In genomic region chr12:87052661-87053321, GRCm38 (mm10) we compare ENCODE assay signal across 8 mouse cellular contexts. TPM values are rescaled to one million over a fixed set of nuclear protein-coding genes. Genes with fewer than 3 reads are reported as not detected.
A peak's percentile ranks its signal among the peaks of the same experiment; 100 is the strongest.
DNase-seq lines count a peak whose midpoint lies in the region; ATAC-seq and TF ChIP-seq lines count a peak whose summit lies in the region.
"Had no signal": no experiment of that assay in that cellular context is flagged by ENCODE, and none has a peak within 500 bp of the region (broad histone marks: within the 10 kb centered on the region; RNA-seq: fewer than 3 reads in every experiment).

No protein-coding gene starts in this region.

- H3K9ac ChIP-seq in forebrain, embryonic 15.5 days (replicated peaks): no peak overlapping the region
- no peak overlapping the region for H3K9ac ChIP-seq in hindbrain, embryonic 14.5 days
- H3K9ac ChIP-seq in midbrain, embryonic 14.5 days (replicated peaks; ENCODE audit: low read length): no peak overlapping the region

- H3K4me1 ChIP-seq in forebrain, embryonic 15.5 days: no peaks in the 10 kb centered on the region
- H3K4me1 ChIP-seq in hindbrain, embryonic 14.5 days (replicated peaks; ENCODE audit: control insufficient read depth, insufficient read depth, low read length): no peaks in the 10 kb centered on the region
- H3K4me1 ChIP-seq in midbrain, embryonic 14.5 days (ENCODE audit: control insufficient read depth, insufficient read depth, low read length): no peaks in the 10 kb centered on the region

- in situ Hi-C loops in Patski (cut with MboI; ENCODE audit: low pct_unique_long_range_greater_than_20kb): loop anchor here (5.0 kb wide), 1 partner anchor 290 kb away; no protein-coding TSS in a partner anchor

- no peak for DNase-seq in Patski (ENCODE audit: low read depth, low spot score)
- peak; percentile 87 for DNase-seq in hindbrain, embryonic 14.5 days (ENCODE audit: low spot score)
- DNase-seq in left cerebral cortex, postnatal 14 days (ENCODE audit: low spot score in 2 of 2): peak; percentile 94 to 96
- peak; percentile 86 for DNase-seq in midbrain, embryonic 14.5 days
- DNase-seq in spleen, adult 12 weeks (ENCODE audit: low spot score): peak; percentile 57

- POLR2A ChIA-PET in Patski (lab: Charles Lee): no interaction called here

- intact Hi-C loops in left cerebral cortex, postnatal 14 days (cut with DNase I): loop anchor here (2.0 to 5.0 kb wide), 2 partner anchors 50 to 285 kb away; no protein-coding TSS in a partner anchor

- TF ChIP-seq CTCF in Patski (IDR thresholded peaks at IDR 0.05): peak; percentile 75

- H3K4me3 ChIP-seq in forebrain, embryonic 15.5 days: no peak overlapping the region
- H3K4me3 ChIP-seq in hindbrain, embryonic 14.5 days (replicated peaks; ENCODE audit: low read length): no peak overlapping the region
- no peak overlapping the region for H3K4me3 ChIP-seq in midbrain, embryonic 14.5 days (replicated peaks; ENCODE audit: low read depth, low read length)

- H3K27ac ChIP-seq in forebrain, embryonic 15.5 days (replicated peaks): no peak overlapping the region
- H3K27ac ChIP-seq in hindbrain, embryonic 14.5 days: no peak overlapping the region
- H3K27ac ChIP-seq in midbrain, embryonic 14.5 days (replicated peaks; ENCODE audit: low read depth, low read length): no peak overlapping the region; the same call in 1 of the 2 replicates

- H3K4me2 ChIP-seq in forebrain, embryonic 15.5 days (replicated peaks): no peak overlapping the region
- H3K4me2 ChIP-seq in hindbrain, embryonic 14.5 days (replicated peaks): no peak overlapping the region
- H3K4me2 ChIP-seq in midbrain, embryonic 14.5 days (ENCODE audit: low read length): peak overlapping the region; percentile 6; the same call in 1 of the 2 replicates

- H3K36me3 ChIP-seq in forebrain, embryonic 15.5 days: no peaks in the 10 kb centered on the region
- H3K36me3 ChIP-seq in hindbrain, embryonic 14.5 days (replicated peaks; ENCODE audit: control insufficient read depth, insufficient read depth): peaks cover 5% of the 10 kb centered on the region; the same call in 1 of the 2 replicates
- H3K36me3 ChIP-seq in midbrain, embryonic 14.5 days (ENCODE audit: control insufficient read depth, insufficient read depth, low read length): no peaks in the 10 kb centered on the region

- no peaks in the 10 kb centered on the region for H3K9me3 ChIP-seq in forebrain, embryonic 15.5 days
- no peaks in the 10 kb centered on the region for H3K9me3 ChIP-seq in hindbrain, embryonic 14.5 days (ENCODE audit: control insufficient read depth, low read length)
- H3K9me3 ChIP-seq in midbrain, embryonic 14.5 days (ENCODE audit: control insufficient read depth, low read length): no peaks in the 10 kb centered on the region

- H3K27me3 ChIP-seq in Patski: peaks cover 44% of the 10 kb centered on the region
- H3K27me3 ChIP-seq in forebrain, embryonic 15.5 days: peaks cover 15% of the 10 kb centered on the region; the same call in 1 of the 2 replicates
- peaks cover 12% of the 10 kb centered on the region; the same call in 1 of the 2 replicates for H3K27me3 ChIP-seq in hindbrain, embryonic 14.5 days (ENCODE audit: control insufficient read depth, insufficient read depth, low read length)
- peaks cover 4% of the 10 kb centered on the region; the same call in 1 of the 2 replicates for H3K27me3 ChIP-seq in midbrain, embryonic 14.5 days (ENCODE audit: control insufficient read depth, insufficient read depth, low read length)

- 24% methylated on average over 12 of the region's 16 CpGs for WGBS in forebrain, embryonic 15.5 days
- WGBS in hindbrain, embryonic 14.5 days: 26% methylated on average over 13 of the region's 16 CpGs
- 29% methylated on average over 13 of the region's 16 CpGs for WGBS in midbrain, embryonic 14.5 days

- no peak for ATAC-seq in Patski
- 0 out of 2 replicates have a peak, but pooled peaks have one; percentile 22 for ATAC-seq in cerebellum, adult (ENCODE audit: insufficient number of reproducible peaks, low FRiP score, low TSS enrichment)
- peak; percentile 68 for ATAC-seq in forebrain, embryonic 15.5 days (replicated peaks)
- peak; percentile 58; the same call in 1 of the 2 replicates for ATAC-seq in hindbrain, embryonic 14.5 days (ENCODE audit: low FRiP score)
- peak; percentile 34; the same call in 1 of the 2 replicates for ATAC-seq in midbrain, embryonic 14.5 days (ENCODE audit: low FRiP score, low TSS enrichment)

- CTCF ChIA-PET in Patski (lab: Charles Lee): interaction anchor here (1.0 to 2.1 kb wide), 6 partner anchors 31 to 338 kb away, joined by 3 to 11 read pairs (median 4); no protein-coding TSS in a partner anchor

RNA-seq across cellular contexts. Expression of gene Tmem63c, which starts 31.7 kb away (rescaled TPM):
- polyA plus RNA-seq in Patski (2021): not detected
- 5.7 and 7.0 TPM in 2 replicates for polyA plus RNA-seq in forebrain, embryonic 15.5 days (2015; fragmentation: Nextera tagmentation; extraction: Ambion mirVana)
- 13.8 and 16.2 TPM in 2 replicates for polyA plus RNA-seq in hindbrain, embryonic 14.5 days (2014; fragmentation: Nextera tagmentation; extraction: Ambion mirVana)
- 10 to 100 TPM; 41.2 to 43.1 TPM for total RNA-seq in left cerebral cortex, postnatal 14 days (2021)
- polyA plus RNA-seq in midbrain, embryonic 14.5 days (2014; fragmentation: Nextera tagmentation; extraction: Ambion mirVana): 9.1 and 13.5 TPM in 2 replicates
- total RNA-seq: neutrophil, adult 5-6 weeks had no signal

RNA-seq across cellular contexts. Expression of gene Ngb, which starts 49.5 kb away (rescaled TPM):
- 0.49 TPM for polyA plus RNA-seq in Patski (2021)
- polyA plus RNA-seq in forebrain, embryonic 15.5 days (2015; fragmentation: Nextera tagmentation; extraction: Ambion mirVana): 1.8 and 2.0 TPM in 2 replicates
- polyA plus RNA-seq in hindbrain, embryonic 14.5 days (2014; fragmentation: Nextera tagmentation; extraction: Ambion mirVana): 3.2 and 5.0 TPM in 2 replicates
- total RNA-seq in left cerebral cortex, postnatal 14 days (2021): 10 to 100 TPM in 1 of 2 experiments, 1 to 10 TPM in 1; 9.9 to 11.4 TPM
- 3.8 and 5.1 TPM in 2 replicates for polyA plus RNA-seq in midbrain, embryonic 14.5 days (2014; fragmentation: Nextera tagmentation; extraction: Ambion mirVana)
- total RNA-seq: neutrophil, adult 5-6 weeks had no signal
